Mouse (Mus musculus) embryonic fibroblast, embryonic 13.5 days (primary cell): Measurements from ENCODE around the gene Nts. TPM values are rescaled to one million over a fixed set of nuclear protein-coding genes. Genes with fewer than 3 reads are reported as not detected.

Source experiments
- H3K27ac ChIP-seq: 2 replicates; pipeline ENCODE4 v1.5.1; 2012; ENCODE audit warnings: low read length, control low read depth, inconsistent platforms; ENCODE audit not compliant: insufficient read depth
- H3K4me1 ChIP-seq: 2 replicates; pipeline ENCODE4 v1.6.1; 2011; ENCODE audit warnings: low read length; ENCODE audit not compliant: control insufficient read depth, insufficient read depth
- H3K4me3 ChIP-seq: 2 replicates; pipeline ENCODE4 v1.5.1; 2011; ENCODE audit warnings: mild to moderate bottlenecking, control low read depth, low read length; ENCODE audit not compliant: insufficient read depth
- CTCF ChIP-seq: IDR thresholded peaks from 2 replicates; pipeline ENCODE4 v1.5.1; 2011; ENCODE audit warnings: mild to moderate bottlenecking, control low read depth, low read length, moderate library complexity, borderline replicate concordance; ENCODE audit not compliant: insufficient read depth
- POLR2A ChIP-seq: IDR thresholded peaks from 2 replicates; pipeline ENCODE4 v1.6.1; 2011; ENCODE audit warnings: low read depth, mild to moderate bottlenecking, control low read depth, low read length, moderate library complexity
- polyA plus RNA-seq: library from polyadenylated mRNA; stranded (reverse); fragments of >200 nt; gene quantifications from 2 replicates; pipeline ENCODE4 v1.2.4, GENCODE M21; 2011; ENCODE audit warnings: low read depth; ENCODE audit not compliant: missing spikeins, insufficient read length

Nts gene
- polyA plus RNA-seq = 0.40 TPM in 1 of 2 replicates, not detected in the other

- TF ChIP-seq POLR2A (no peak), CTCF (no peak)
- no peaks in the 10 kb centered on the region for H3K4me1 ChIP-seq
- H3K4me3 ChIP-seq = no peak within 1 kb of the TSS
Measured at GRCm38 (mm10) chr10:102490386-102490785, at the start of gene Nts. Gene Nts (minus strand): TSS chr10:102490486.

GRCm38 (mm10) chr10:102527901-102528300, 37.6 kb upstream of the Nts start:
- no peak for TF ChIP-seq POLR2A
- no peak for TF ChIP-seq CTCF

More at GRCm38 (mm10) chr10:102490386-102490785, at the start of gene Nts:
- no peak within 1 kb of the TSS for H3K27ac ChIP-seq

GRCm38 (mm10) chr10:102514159-102514558, 23.9 kb upstream of the Nts start:
- Histone ChIP-seq H3K4me1 (no peaks in the 10 kb centered on the region; the same call in 1 of the 2 replicates), H3K27ac (no peak overlapping the region), H3K4me3 (no peak overlapping the region)
- TF ChIP-seq CTCF (no peak), POLR2A (no peak)

More at GRCm38 (mm10) chr10:102527901-102528300, 37.6 kb upstream of the Nts start:
- Histone ChIP-seq H3K4me1 (no peaks in the 10 kb centered on the region), H3K27ac (no peak overlapping the region), H3K4me3 (no peak overlapping the region)

GRCm38 (mm10) chr10:102511807-102512461, 21.6 kb upstream of the Nts start, which contains the start of gene Rassf9:
Gene Rassf9 (plus strand): TSS chr10:102512222.
- Histone ChIP-seq H3K4me3 (no peak within 1 kb of the TSS), H3K4me1 (no peaks in the 10 kb centered on the region; the same call in 1 of the 2 replicates), H3K27ac (no peak within 1 kb of the TSS)
- TF ChIP-seq CTCF (no peak), POLR2A (no peak)

- Histone ChIP-seq H3K4me1 (no peaks in the 10 kb centered on the region; the same call in 1 of the 2 replicates), H3K4me3 (no peak overlapping the region), H3K27ac (no peak overlapping the region)
- TF ChIP-seq CTCF (no peak), POLR2A (no peak)
Measured at GRCm38 (mm10) chr10:102511461-102511806, 21.1 kb upstream of the Nts start.

DNA sequence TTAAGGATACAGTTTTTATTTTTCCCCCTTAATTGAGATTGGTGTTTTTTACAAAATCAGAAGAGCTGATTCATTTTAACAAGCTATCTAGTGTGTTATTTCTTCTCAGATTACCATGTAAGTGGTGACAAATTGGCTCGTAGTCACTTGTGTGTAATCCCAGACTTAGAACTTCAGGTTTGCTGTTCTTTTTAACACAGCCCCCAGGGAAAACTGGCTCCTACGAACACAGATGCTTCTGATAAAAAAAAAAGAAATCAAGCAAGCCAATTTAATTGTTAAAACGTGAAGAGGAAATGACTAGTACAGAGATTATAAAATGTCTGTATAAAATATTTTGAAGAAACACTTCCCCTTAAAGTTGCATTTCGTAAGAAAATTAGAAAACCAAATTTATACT, 17.1 kb upstream of the Nts start:
- Histone ChIP-seq H3K4me1 (no peaks in the 10 kb centered on the region; the same call in 1 of the 2 replicates), H3K4me3 (no peak overlapping the region), H3K27ac (no peak overlapping the region)
- TF ChIP-seq CTCF (no peak), POLR2A (no peak)

GRCm38 (mm10) chr10:102498754-102499153, 8.5 kb upstream of the Nts start:
- Histone ChIP-seq H3K27ac (no peak overlapping the region), H3K4me1 (no peaks in the 10 kb centered on the region), H3K4me3 (no peak overlapping the region)
- TF ChIP-seq CTCF = no peak
- no peak for TF ChIP-seq POLR2A

GRCm38 (mm10) chr10:102491792-102492191, 1.5 kb upstream of the Nts start:
- TF ChIP-seq CTCF = no peak
- TF ChIP-seq POLR2A = no peak
- H3K4me3 ChIP-seq = no peak overlapping the region
- no peaks in the 10 kb centered on the region for H3K4me1 ChIP-seq
- no peak overlapping the region for H3K27ac ChIP-seq

DNA sequence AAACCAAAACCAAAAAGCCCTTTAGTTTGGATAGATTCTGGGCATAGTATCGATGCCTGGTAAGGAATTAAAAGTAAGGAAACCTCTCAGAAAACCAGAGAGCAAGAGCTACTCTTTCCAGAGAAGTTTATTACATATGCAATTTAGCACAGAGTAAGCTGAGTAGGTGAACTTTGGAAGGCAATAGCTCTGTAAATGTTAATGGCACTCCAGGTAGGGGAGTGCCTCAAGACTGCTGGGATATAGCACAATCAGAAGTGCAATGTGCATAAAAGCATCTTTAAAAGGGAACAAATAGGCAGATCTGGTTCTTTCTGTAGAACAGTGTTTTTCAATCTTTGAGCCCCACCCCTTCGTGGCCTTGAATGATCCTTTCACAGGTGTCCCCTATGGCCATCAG, 20.9 kb downstream of the Nts start:
- H3K27ac ChIP-seq = no peak overlapping the region
- H3K4me1 ChIP-seq = no peaks in the 10 kb centered on the region
- H3K4me3 ChIP-seq = no peak overlapping the region
- TF ChIP-seq POLR2A (no peak), CTCF (no peak)

DNA sequence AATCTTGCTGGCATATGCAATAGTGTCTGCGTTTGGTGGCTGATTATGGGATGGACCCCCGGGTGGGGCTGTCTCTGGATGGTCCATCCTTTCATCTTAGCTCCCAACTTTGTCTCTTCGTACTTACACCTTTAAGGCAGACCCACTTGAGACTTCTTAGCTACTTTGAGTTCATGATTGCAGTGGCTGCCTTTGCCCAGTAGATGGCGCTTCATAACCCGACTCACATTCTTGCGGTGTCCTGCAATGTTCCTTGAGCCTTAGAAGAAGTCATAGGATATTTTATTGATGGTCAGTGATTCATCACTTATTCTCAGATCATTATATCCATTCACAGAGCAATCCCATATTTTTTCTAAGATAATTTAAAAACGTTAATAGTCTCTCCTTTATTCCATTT, 38.5 kb downstream of the Nts start:
- no peak overlapping the region for H3K4me3 ChIP-seq

More for the DNA sequence above, 38.5 kb downstream of the Nts start:
- H3K27ac ChIP-seq = no peak overlapping the region
- no peaks in the 10 kb centered on the region for H3K4me1 ChIP-seq
- no peak for TF ChIP-seq POLR2A
- TF ChIP-seq CTCF = peak; percentile 53; the same call in 1 of the 2 replicates
